Mouse (Mus musculus): ENCODE results near the gene Gnb3. TPM values are rescaled to one million over a fixed set of nuclear protein-coding genes. Genes with fewer than 3 reads are reported as not detected.

Gnb3 gene
- polyA plus RNA-seq, 1 experiment from 2014 or later: 0.93 TPM

- Histone ChIP-seq H3K36me3 (no peaks in the 10 kb centered on the region), H3K4me3 (no peak overlapping the region), H3K9me3 (no peaks in the 10 kb centered on the region), H3K27me3 (no peaks in the 10 kb centered on the region), H3K4me1 (replicated peaks) (no peaks in the 10 kb centered on the region; the same call in 1 of the 2 replicates), H3K27ac (replicated peaks) (no peak overlapping the region), H3K9ac (no peak overlapping the region), H3K4me2 (no peak overlapping the region)
- no peak for ATAC-seq (ENCODE audit: low read depth)
- 58% methylated on average over 8 of the region's 8 CpGs for WGBS
Measured at GRCm38 (mm10) chr6:124786756-124787420, 53.2 kb downstream of the Gnb3 start.

Other genes starting within 250 kb of the Gnb3 start
- 0.12 TPM in 1 of 2 replicates, not detected in the other for gene C1s2, start 204.2 kb downstream of the Gnb3 start, polyA plus RNA-seq (2015; fragmentation: Nextera tagmentation; extraction: Ambion mirVana)
- 43.2 and 43.7 TPM in 2 replicates for gene Lpcat3, start 177.2 kb downstream of the Gnb3 start, polyA plus RNA-seq (2015; fragmentation: Nextera tagmentation; extraction: Ambion mirVana)
- 110 and 120 TPM in 2 replicates for gene Emg1, start 128.1 kb downstream of the Gnb3 start, polyA plus RNA-seq (2015; fragmentation: Nextera tagmentation; extraction: Ambion mirVana)
- 259 and 270 TPM in 2 replicates for gene Phb2, start 127.9 kb downstream of the Gnb3 start, polyA plus RNA-seq (2015; fragmentation: Nextera tagmentation; extraction: Ambion mirVana)
- gene Ptpn6, start 101.6 kb downstream of the Gnb3 start, polyA plus RNA-seq (2015; fragmentation: Nextera tagmentation; extraction: Ambion mirVana): 6.0 and 7.9 TPM in 2 replicates
- gene Grcc10, start 98.9 kb downstream of the Gnb3 start, polyA plus RNA-seq (2015; fragmentation: Nextera tagmentation; extraction: Ambion mirVana): 687 and 693 TPM in 2 replicates
- gene Gm45234, start 84.3 kb downstream of the Gnb3 start, polyA plus RNA-seq (2015; fragmentation: Nextera tagmentation; extraction: Ambion mirVana): not detected in 2 replicates
- gene Atn1, start 83.8 kb downstream of the Gnb3 start, polyA plus RNA-seq (2015; fragmentation: Nextera tagmentation; extraction: Ambion mirVana): 21.0 and 23.1 TPM in 2 replicates
- 67.2 and 69.8 TPM in 2 replicates for gene Eno2, start 70.6 kb downstream of the Gnb3 start, polyA plus RNA-seq (2015; fragmentation: Nextera tagmentation; extraction: Ambion mirVana)
- gene Lrrc23, start 60.5 kb downstream of the Gnb3 start, polyA plus RNA-seq (2015; fragmentation: Nextera tagmentation; extraction: Ambion mirVana): 0.57 and 2.1 TPM in 2 replicates
- gene Spsb2, start 31.6 kb downstream of the Gnb3 start, polyA plus RNA-seq (2015; fragmentation: Nextera tagmentation; extraction: Ambion mirVana): 4.7 and 8.5 TPM in 2 replicates
- 385 and 391 TPM in 2 replicates for gene Tpi1, start 26.0 kb downstream of the Gnb3 start, polyA plus RNA-seq (2015; fragmentation: Nextera tagmentation; extraction: Ambion mirVana)
- 176 and 178 TPM in 2 replicates for gene Usp5, start 10.8 kb downstream of the Gnb3 start, polyA plus RNA-seq (2015; fragmentation: Nextera tagmentation; extraction: Ambion mirVana)
- 26.6 and 33.2 TPM in 2 replicates for gene Cdca3, start 10.7 kb downstream of the Gnb3 start, polyA plus RNA-seq (2015; fragmentation: Nextera tagmentation; extraction: Ambion mirVana)
- gene P3h3, start 17.5 kb upstream of the Gnb3 start, polyA plus RNA-seq (2015; fragmentation: Nextera tagmentation; extraction: Ambion mirVana): 20.5 and 20.6 TPM in 2 replicates
- gene Gpr162, start 23.7 kb upstream of the Gnb3 start, polyA plus RNA-seq (2015; fragmentation: Nextera tagmentation; extraction: Ambion mirVana): 21.2 and 22.4 TPM in 2 replicates
- 0.21 TPM in 1 of 2 replicates, not detected in the other for gene Cd4, start 47.9 kb upstream of the Gnb3 start, polyA plus RNA-seq (2015; fragmentation: Nextera tagmentation; extraction: Ambion mirVana)
- 2.2 and 3.2 TPM in 2 replicates for gene Lag3, start 71.4 kb upstream of the Gnb3 start, polyA plus RNA-seq (2015; fragmentation: Nextera tagmentation; extraction: Ambion mirVana)
- gene Ptms, start 79.8 kb upstream of the Gnb3 start, polyA plus RNA-seq (2015; fragmentation: Nextera tagmentation; extraction: Ambion mirVana): 797 TPM in 2 replicates
- 535 and 552 TPM in 2 replicates for gene Mlf2, start 91.1 kb upstream of the Gnb3 start, polyA plus RNA-seq (2015; fragmentation: Nextera tagmentation; extraction: Ambion mirVana)
- gene Cops7a, start 125.3 kb upstream of the Gnb3 start, polyA plus RNA-seq (2015; fragmentation: Nextera tagmentation; extraction: Ambion mirVana): 85.4 and 96.4 TPM in 2 replicates
- 28.4 and 28.9 TPM in 2 replicates for gene Pianp, start 156.4 kb upstream of the Gnb3 start, polyA plus RNA-seq (2015; fragmentation: Nextera tagmentation; extraction: Ambion mirVana)
- gene Zfp384, start 168.9 kb upstream of the Gnb3 start, polyA plus RNA-seq (2015; fragmentation: Nextera tagmentation; extraction: Ambion mirVana): 20.0 and 23.2 TPM in 2 replicates
- 147 and 148 TPM in 2 replicates for gene Ing4, start 199.5 kb upstream of the Gnb3 start, polyA plus RNA-seq (2015; fragmentation: Nextera tagmentation; extraction: Ambion mirVana)
- 19.0 and 21.0 TPM in 2 replicates for gene Acrbp, start 209.4 kb upstream of the Gnb3 start, polyA plus RNA-seq (2015; fragmentation: Nextera tagmentation; extraction: Ambion mirVana)
- gene Lpar5, start 227.6 kb upstream of the Gnb3 start, polyA plus RNA-seq (2015; fragmentation: Nextera tagmentation; extraction: Ambion mirVana): 0.43 and 0.77 TPM in 2 replicates

Measured in neural tube, embryonic 13.5 days (tissue).